Mouse (Mus musculus) lung, adult 18-20 months (tissue): ENCODE data around the gene Fgfr2.

Source experiments
- DNase-seq, 2 experiments: peaks; one replicate each; pipeline ENCODE4 v3.0.0; 2022; ENCODE audit warnings: mixed read lengths in 2 of 2

Fgfr2 gene

GRCm38 (mm10) chr7:133083936-133084614 lies 39.1 kb downstream of the Fgfr2 start:
- DNase-seq, result no peak

GRCm38 (mm10) chr7:133078929-133079328 lies 44.2 kb downstream of the Fgfr2 start:
- DNase-seq, result no peak

- DNase-seq, result no peak
Observed at GRCm38 (mm10) chr7:133074462-133075133, 48.6 kb downstream of the Fgfr2 start.

- no peak for DNase-seq
Observed at GRCm38 (mm10) chr7:133073147-133073651, 50.0 kb downstream of the Fgfr2 start.

GRCm38 (mm10) chr7:133072535-133072934 lies 50.6 kb downstream of the Fgfr2 start:
- no peak for DNase-seq

- DNase-seq, result no peak
Observed at GRCm38 (mm10) chr7:133067321-133067841, 55.8 kb downstream of the Fgfr2 start.

- no peak for DNase-seq
Observed at GRCm38 (mm10) chr7:133066776-133067175, 56.4 kb downstream of the Fgfr2 start.

- DNase-seq, result no peak
Observed at GRCm38 (mm10) chr7:133062055-133062454, 61.1 kb downstream of the Fgfr2 start.

GRCm38 (mm10) chr7:133060170-133060569 lies 63.0 kb downstream of the Fgfr2 start:
- no peak for DNase-seq

- no peak for DNase-seq
Observed at GRCm38 (mm10) chr7:133059517-133060104, 63.5 kb downstream of the Fgfr2 start.

- no peak for DNase-seq
Observed at GRCm38 (mm10) chr7:133059150-133059509, 64.0 kb downstream of the Fgfr2 start.

GRCm38 (mm10) chr7:133058496-133059149 lies 64.5 kb downstream of the Fgfr2 start:
- DNase-seq, result no peak

- no peak for DNase-seq
Observed at GRCm38 (mm10) chr7:133056924-133057323, 66.2 kb downstream of the Fgfr2 start.

- no peak for DNase-seq
Observed at GRCm38 (mm10) chr7:133054486-133054885, 68.7 kb downstream of the Fgfr2 start.

GRCm38 (mm10) chr7:133053757-133054156 lies 69.4 kb downstream of the Fgfr2 start:
- no peak for DNase-seq

- DNase-seq, result peak; percentile 73 to 83
Observed at GRCm38 (mm10) chr7:133052819-133053218, 70.3 kb downstream of the Fgfr2 start.

GRCm38 (mm10) chr7:133050681-133051080 lies 72.5 kb downstream of the Fgfr2 start:
- no peak for DNase-seq

- DNase-seq, result no peak
Observed at GRCm38 (mm10) chr7:133048085-133048630, 75.0 kb downstream of the Fgfr2 start.

- peak; percentile 77 to 86 for DNase-seq
Observed at GRCm38 (mm10) chr7:133047287-133047686, 75.9 kb downstream of the Fgfr2 start.

GRCm38 (mm10) chr7:133044721-133045120 lies 78.4 kb downstream of the Fgfr2 start:
- DNase-seq, result no peak

- peak; percentile 83 to 89 for DNase-seq
Observed at GRCm38 (mm10) chr7:133041784-133042183, 81.4 kb downstream of the Fgfr2 start.

- DNase-seq, result peak; percentile 39 to 68
Observed at GRCm38 (mm10) chr7:133040688-133041345, 82.3 kb downstream of the Fgfr2 start.
